Mouse (Mus musculus) macrophage (primary cell): ENCODE results near the gene Astn1. TPM values are rescaled to one million over a fixed set of nuclear protein-coding genes. Genes with fewer than 3 reads are reported as not detected.

Source experiments
- H3K27ac ChIP-seq: fragments of 350-480 bp; formaldehyde crosslinking; 2 replicates; pipeline ENCODE4 v1.9.0; 2021
- H3K36me3 ChIP-seq: fragments of 350-480 bp; formaldehyde crosslinking; 2 replicates; pipeline ENCODE4 v1.9.0; 2021; ENCODE audit errors: inconsistent target
- H3K4me3 ChIP-seq: fragments of 350-480 bp; formaldehyde crosslinking; 2 replicates; pipeline ENCODE4 v1.9.0; 2021; ENCODE audit errors: inconsistent target
- H3K79me2 ChIP-seq: fragments of 350-480 bp; formaldehyde crosslinking; 2 replicates; pipeline ENCODE4 v1.9.0; 2021; ENCODE audit errors: inconsistent target
- WGBS: methylation state at CpG from one replicate; pipeline ENCODE4 v1.1.7; 2026; ENCODE audit warnings: inconsistent platforms; ENCODE audit not compliant: missing documents; 5-methylcytosine and 5-hydroxymethylcytosine counted together
- polyA plus RNA-seq: library from polyadenylated mRNA; stranded (reverse); fragments of 250-400 nt; gene quantifications from 3 replicates; pipeline ENCODE4 v1.2.4, GENCODE M21; 2018; ENCODE audit warnings: inconsistent platforms

Gene Astn1
- polyA plus RNA-seq, 1 experiment from 2014 or later = not detected

GRCm38 (mm10) chr1:158465286-158465685 lies 103.2 kb downstream of the Astn1 start:
- H3K79me2 ChIP-seq = no peaks in the 10 kb centered on the region
- WGBS = 58% methylated on average over 6 of the region's 6 CpGs
- no peaks in the 10 kb centered on the region for H3K36me3 ChIP-seq
- H3K4me3 ChIP-seq = no peak overlapping the region
- no peak overlapping the region for H3K27ac ChIP-seq

- no peaks in the 10 kb centered on the region for H3K36me3 ChIP-seq
- 100% methylated on average over 1 of the region's 1 CpGs for WGBS
- H3K4me3 ChIP-seq = no peak overlapping the region
Observed at GRCm38 (mm10) chr1:158477841-158478240, 115.8 kb downstream of the Astn1 start.

GRCm38 (mm10) chr1:158480285-158480684 lies 118.2 kb downstream of the Astn1 start:
- no peak overlapping the region for H3K4me3 ChIP-seq
- 87% methylated on average over 6 of the region's 6 CpGs for WGBS
- no peak overlapping the region for H3K27ac ChIP-seq
- no peaks in the 10 kb centered on the region for H3K79me2 ChIP-seq
- no peaks in the 10 kb centered on the region for H3K36me3 ChIP-seq

More at GRCm38 (mm10) chr1:158477841-158478240, 115.8 kb downstream of the Astn1 start:
- no peak overlapping the region for H3K27ac ChIP-seq
- H3K79me2 ChIP-seq = no peaks in the 10 kb centered on the region

- Histone ChIP-seq H3K79me2 (no peaks in the 10 kb centered on the region), H3K4me3 (no peak overlapping the region), H3K27ac (no peak overlapping the region), H3K36me3 (no peaks in the 10 kb centered on the region)
- 89% methylated on average over 2 of the region's 2 CpGs for WGBS
Observed at GRCm38 (mm10) chr1:158483733-158484132, 121.7 kb downstream of the Astn1 start.

- H3K27ac ChIP-seq = no peak overlapping the region
- no peaks in the 10 kb centered on the region for H3K79me2 ChIP-seq
- 66% methylated on average over 4 of the region's 4 CpGs for WGBS
- H3K36me3 ChIP-seq = no peaks in the 10 kb centered on the region
- no peak overlapping the region for H3K4me3 ChIP-seq
Observed at GRCm38 (mm10) chr1:158489521-158490021, 127.5 kb downstream of the Astn1 start.

- H3K79me2 ChIP-seq = no peaks in the 10 kb centered on the region
- 81% methylated on average over 1 of the region's 1 CpGs for WGBS
Observed at GRCm38 (mm10) chr1:158490175-158490574, 128.1 kb downstream of the Astn1 start.

GRCm38 (mm10) chr1:158493289-158493688 lies 131.2 kb downstream of the Astn1 start:
- H3K36me3 ChIP-seq = no peaks in the 10 kb centered on the region
- no peak overlapping the region for H3K4me3 ChIP-seq
- H3K79me2 ChIP-seq = no peaks in the 10 kb centered on the region
- WGBS = 84% methylated on average over 3 of the region's 3 CpGs
- H3K27ac ChIP-seq = no peak overlapping the region

More at GRCm38 (mm10) chr1:158490175-158490574, 128.1 kb downstream of the Astn1 start:
- Histone ChIP-seq H3K36me3 (no peaks in the 10 kb centered on the region), H3K27ac (no peak overlapping the region), H3K4me3 (no peak overlapping the region)

- WGBS = 56% methylated on average over 4 of the region's 4 CpGs
Observed at GRCm38 (mm10) chr1:158500140-158500539, 138.1 kb downstream of the Astn1 start.

GRCm38 (mm10) chr1:158501019-158501418 lies 138.9 kb downstream of the Astn1 start:
- no peak overlapping the region for H3K27ac ChIP-seq
- H3K79me2 ChIP-seq = no peaks in the 10 kb centered on the region
- no peak overlapping the region for H3K4me3 ChIP-seq
- 68% methylated on average over 4 of the region's 4 CpGs for WGBS
- H3K36me3 ChIP-seq = no peaks in the 10 kb centered on the region

More at GRCm38 (mm10) chr1:158500140-158500539, 138.1 kb downstream of the Astn1 start:
- no peak overlapping the region for H3K4me3 ChIP-seq
- no peak overlapping the region for H3K27ac ChIP-seq
- H3K36me3 ChIP-seq = no peaks in the 10 kb centered on the region
- H3K79me2 ChIP-seq = no peaks in the 10 kb centered on the region

- WGBS = 51% methylated on average over 3 of the region's 3 CpGs
- H3K79me2 ChIP-seq = no peaks in the 10 kb centered on the region
- no peaks in the 10 kb centered on the region for H3K36me3 ChIP-seq
- H3K27ac ChIP-seq = no peak overlapping the region
- no peak overlapping the region for H3K4me3 ChIP-seq
Observed at GRCm38 (mm10) chr1:158507610-158508009, 145.5 kb downstream of the Astn1 start.

GRCm38 (mm10) chr1:158509112-158509855 lies 147.2 kb downstream of the Astn1 start:
- no peaks in the 10 kb centered on the region for H3K36me3 ChIP-seq

GRCm38 (mm10) chr1:158510478-158511207 lies 148.6 kb downstream of the Astn1 start:
- Histone ChIP-seq H3K79me2 (no peaks in the 10 kb centered on the region), H3K27ac (no peak overlapping the region), H3K4me3 (no peak overlapping the region), H3K36me3 (no peaks in the 10 kb centered on the region)
- WGBS = 92% methylated on average over 15 of the region's 15 CpGs

More at GRCm38 (mm10) chr1:158509112-158509855, 147.2 kb downstream of the Astn1 start:
- no peak overlapping the region for H3K27ac ChIP-seq
- H3K4me3 ChIP-seq = no peak overlapping the region
- WGBS = 74% methylated on average over 4 of the region's 4 CpGs
- no peaks in the 10 kb centered on the region for H3K79me2 ChIP-seq

- Histone ChIP-seq H3K79me2 (no peaks in the 10 kb centered on the region), H3K27ac (no peak overlapping the region), H3K36me3 (no peaks in the 10 kb centered on the region), H3K4me3 (no peak overlapping the region)
Observed at GRCm38 (mm10) chr1:158512089-158512488, 150.0 kb downstream of the Astn1 start.

GRCm38 (mm10) chr1:158512636-158513035 lies 150.6 kb downstream of the Astn1 start:
- whole genome bisulfite sequencing = 82% methylated on average over 6 of the region's 6 CpGs
- H3K4me3 ChIP-seq = no peak overlapping the region
- H3K79me2 ChIP-seq = no peaks in the 10 kb centered on the region
- H3K27ac ChIP-seq = no peak overlapping the region
- no peaks in the 10 kb centered on the region for H3K36me3 ChIP-seq

- H3K36me3 ChIP-seq = no peaks in the 10 kb centered on the region
- no peak overlapping the region for H3K27ac ChIP-seq
- H3K4me3 ChIP-seq = no peak overlapping the region
- H3K79me2 ChIP-seq = no peaks in the 10 kb centered on the region
- 90% methylated on average over 13 of the region's 13 CpGs for WGBS
Observed at GRCm38 (mm10) chr1:158513572-158513971, 151.5 kb downstream of the Astn1 start.
